Mouse (Mus musculus) cerebellum, adult 2 months (tissue): ENCODE data around the gene Erp27. TPM values are rescaled to one million over a fixed set of nuclear protein-coding genes. Genes with fewer than 3 reads are reported as not detected.

Source experiments
- DNase-seq, 2 experiments: peaks; one replicate each; pipeline ENCODE4 v3.0.0; 2021
- H3K27ac ChIP-seq: fragments of 200-500 bp; 2 replicates; pipeline ENCODE4 v1.5.1; 2012; ENCODE audit warnings: low read length, control low read depth, inconsistent platforms; ENCODE audit not compliant: insufficient read depth
- H3K27me3 ChIP-seq: fragments of 200-500 bp; 2 replicates; pipeline ENCODE4 v1.6.1; 2012; ENCODE audit warnings: inconsistent platforms, mild to moderate bottlenecking, low read length, moderate library complexity; ENCODE audit not compliant: control insufficient read depth, insufficient read depth
- H3K4me1 ChIP-seq: fragments of 200-500 bp; 2 replicates; pipeline ENCODE4 v1.6.1; 2011; ENCODE audit warnings: low read length; ENCODE audit not compliant: control insufficient read depth, insufficient read depth
- H3K4me3 ChIP-seq: fragments of 200-500 bp; replicated peaks from 2 replicates; pipeline ENCODE3; 2011; ENCODE audit warnings: mild to moderate bottlenecking, low read depth, low read length, control low read depth; ENCODE audit not compliant: insufficient read depth
- CTCF ChIP-seq: fragments of 200-500 bp; IDR thresholded peaks from 2 replicates; pipeline ENCODE4 v1.5.1; 2011; ENCODE audit warnings: low read depth, mild to moderate bottlenecking, control low read depth, low read length, moderate library complexity, borderline replicate concordance; ENCODE audit not compliant: insufficient read depth
- POLR2A ChIP-seq: fragments of 200-500 bp; IDR thresholded peaks from 2 replicates; pipeline ENCODE4 v1.6.1; 2011; ENCODE audit warnings: low read length, control low read depth, borderline replicate concordance; ENCODE audit not compliant: insufficient read depth
- WGBS: fragments of 180-500 bp; shearing (Covaris S2); methylation state at CpG from one replicate; pipeline ENCODE4 v1.1.7; 2018; 5-methylcytosine and 5-hydroxymethylcytosine counted together
- polyA plus RNA-seq: library from polyadenylated mRNA; depleted of rRNA; stranded (reverse); fragments of >200 nt; gene quantifications from 2 replicates; pipeline ENCODE4 v1.2.3, GENCODE M21; 2012

Erp27 gene
- polyA plus RNA-seq, 1 experiment, result 0.31 TPM

- Histone ChIP-seq H3K27me3 (no peaks in the 10 kb centered on the region), H3K4me1 (no peaks in the 10 kb centered on the region), H3K4me3 (no peak overlapping the region), H3K27ac (no peak overlapping the region)
- DNase-seq, result no peak
- TF ChIP-seq POLR2A (no peak), CTCF (no peak)
- 91% methylated on average over 8 of the region's 8 CpGs for WGBS
These were observed 22.5 kb upstream of the Erp27 start for GRCm38 (mm10) chr6:136944511-136944910.

GRCm38 (mm10) chr6:136943392-136943791 lies 21.4 kb upstream of the Erp27 start:
- TF ChIP-seq POLR2A (no peak), CTCF (no peak)
- no peak for DNase-seq
- Histone ChIP-seq H3K4me3 (no peak overlapping the region), H3K27ac (no peak overlapping the region), H3K27me3 (no peaks in the 10 kb centered on the region), H3K4me1 (no peaks in the 10 kb centered on the region)

- H3K27ac ChIP-seq, result no peak overlapping the region
- H3K4me1 ChIP-seq, result no peaks in the 10 kb centered on the region
- TF ChIP-seq CTCF, result no peak
- TF ChIP-seq POLR2A, result no peak
- no peak for DNase-seq
- H3K27me3 ChIP-seq, result no peaks in the 10 kb centered on the region
- 71% methylated on average over 9 of the region's 9 CpGs for WGBS
- no peak overlapping the region for H3K4me3 ChIP-seq
These were observed 20.3 kb upstream of the Erp27 start for GRCm38 (mm10) chr6:136942280-136942679.

GRCm38 (mm10) chr6:136941051-136942021 lies 19.4 kb upstream of the Erp27 start, which contains the start of gene Arhgdib:
Arhgdib (minus strand) TSS chr6:136941899.
- Histone ChIP-seq H3K4me3 (no peak within 1 kb of the TSS), H3K4me1 (no peaks in the 10 kb centered on the region), H3K27ac (peak within 1 kb of the TSS; percentile 56; the same call in 1 of the 2 replicates), H3K27me3 (no peaks in the 10 kb centered on the region)
- TF ChIP-seq POLR2A (no peak), CTCF (no peak)
- no peak for DNase-seq
- 65% methylated on average over 12 of the region's 12 CpGs for WGBS

- Histone ChIP-seq H3K27ac (peak overlapping the region; percentile 56), H3K4me3 (no peak overlapping the region), H3K27me3 (no peaks in the 10 kb centered on the region), H3K4me1 (no peaks in the 10 kb centered on the region)
- WGBS, result 53% methylated on average over 11 of the region's 11 CpGs
- TF ChIP-seq CTCF, result no peak
- TF ChIP-seq POLR2A, result no peak
- DNase-seq, result no peak
These were observed 18.4 kb upstream of the Erp27 start for GRCm38 (mm10) chr6:136940188-136940960.

GRCm38 (mm10) chr6:136939326-136940187 lies 17.6 kb upstream of the Erp27 start:
- DNase-seq, result no peak
- H3K27me3 ChIP-seq, result no peaks in the 10 kb centered on the region
- H3K27ac ChIP-seq, result no peak overlapping the region; the same call in 1 of the 2 replicates
- no peak for TF ChIP-seq CTCF
- no peak for TF ChIP-seq POLR2A
- no peaks in the 10 kb centered on the region for H3K4me1 ChIP-seq
- H3K4me3 ChIP-seq, result no peak overlapping the region
- WGBS, result 59% methylated on average over 14 of the region's 14 CpGs
